Mouse (Mus musculus) myocyte (in vitro differentiated cells): ENCODE data around the gene Pcbp4.

ENCODE experiments used
- MAX ChIP-seq: IDR thresholded peaks from one replicate; pipeline ENCODE4 v1.6.1; 2011; ENCODE audit warnings: low read depth, mild to moderate bottlenecking, control low read depth
- TCF12 ChIP-seq: IDR thresholded peaks from one replicate; pipeline ENCODE4 v1.6.1; 2011; ENCODE audit warnings: mild to moderate bottlenecking, control low read depth; ENCODE audit not compliant: poor library complexity, insufficient read depth, severe bottlenecking

GRCm38 (mm10) chr9:106442680-106443079 is 10.4 kb upstream of the Pcbp4 start:
- TF ChIP-seq MAX (no peak), TCF12 (no peak)
